Comparison of ENCODE assay signal across 9 mouse cellular contexts in genomic region chr2:52632880-52633279, GRCm38 (mm10). TPM values are rescaled to one million over a fixed set of nuclear protein-coding genes. Genes with fewer than 3 reads are reported as not detected.
DNase-seq lines count a peak whose midpoint lies in the region; ATAC-seq and TF ChIP-seq lines count a peak whose summit lies in the region.
"Had no signal": no experiment of that assay in that cellular context is flagged by ENCODE, and none has a peak within 500 bp of the region (broad histone marks: within the 10 kb centered on the region; RNA-seq: fewer than 3 reads in every experiment).

No protein-coding gene starts in this region.

- no peaks in the 10 kb centered on the region for H3K27me3 ChIP-seq in kidney, postnatal 0 days (ENCODE audit: insufficient read depth, low read length)
- H3K27me3 ChIP-seq in liver, embryonic 14.5 days (ENCODE audit: control insufficient read depth, insufficient read depth, low read length), result no peaks in the 10 kb centered on the region
- no peaks in the 10 kb centered on the region for H3K27me3 ChIP-seq in neural tube, embryonic 15.5 days (replicated peaks)

- no peak overlapping the region for H3K4me3 ChIP-seq in kidney, postnatal 0 days (replicated peaks; ENCODE audit: low read depth, low read length)
- H3K4me3 ChIP-seq in liver, embryonic 14.5 days (ENCODE audit: insufficient read depth in 1 of 2, low read depth in 2 of 2, low read length in 2 of 2), result no peak overlapping the region
- H3K4me3 ChIP-seq in neural tube, embryonic 15.5 days (replicated peaks), result no peak overlapping the region
- H3K4me3 ChIP-seq: erythroblast, embryonic 14.5 days had no signal

- H3K36me3 ChIP-seq in kidney, postnatal 0 days (ENCODE audit: insufficient read depth, low read length), result no peaks in the 10 kb centered on the region
- H3K36me3 ChIP-seq in liver, embryonic 14.5 days (replicated peaks; ENCODE audit: control insufficient read depth, insufficient read depth, low read depth), result no peaks in the 10 kb centered on the region
- no peaks in the 10 kb centered on the region for H3K36me3 ChIP-seq in neural tube, embryonic 15.5 days

- no peaks in the 10 kb centered on the region for H3K9me3 ChIP-seq in kidney, postnatal 0 days (replicated peaks; ENCODE audit: low read length)
- H3K9me3 ChIP-seq in liver, embryonic 14.5 days (ENCODE audit: control insufficient read depth, low read length), result no peaks in the 10 kb centered on the region
- H3K9me3 ChIP-seq in neural tube, embryonic 15.5 days (replicated peaks), result no peaks in the 10 kb centered on the region

- H3K27ac ChIP-seq in kidney, postnatal 0 days, result no peak overlapping the region
- H3K27ac ChIP-seq in liver, embryonic 14.5 days, result no peak overlapping the region
- no peak overlapping the region for H3K27ac ChIP-seq in neural tube, embryonic 15.5 days (replicated peaks)

- no peak overlapping the region for H3K4me2 ChIP-seq in kidney, postnatal 0 days (ENCODE audit: low read length)
- H3K4me2 ChIP-seq in liver, embryonic 14.5 days (ENCODE audit: low read depth), result no peak overlapping the region
- no peak overlapping the region for H3K4me2 ChIP-seq in neural tube, embryonic 15.5 days

- 15% methylated on average over 7 of the region's 7 CpGs for WGBS in kidney, postnatal 0 days
- 5% methylated on average over 7 of the region's 7 CpGs for WGBS in liver, embryonic 14.5 days (ENCODE audit: insufficient replicate concordance)
- WGBS in neural tube, embryonic 15.5 days, result 8% methylated on average over 7 of the region's 7 CpGs

- no peaks in the 10 kb centered on the region for H3K4me1 ChIP-seq in kidney, postnatal 0 days (replicated peaks; ENCODE audit: insufficient read depth, low read length)
- no peaks in the 10 kb centered on the region for H3K4me1 ChIP-seq in liver, embryonic 14.5 days (replicated peaks; ENCODE audit: control insufficient read depth in 2 of 2, insufficient read depth in 2 of 2, low read length in 1 of 2)
- peaks cover 7% of the 10 kb centered on the region; the same call in 1 of the 2 replicates for H3K4me1 ChIP-seq in neural tube, embryonic 15.5 days

- peak; percentile 74 for TF ChIP-seq CTCF in kidney, postnatal 0 days (IDR thresholded peaks at IDR 0.05; ENCODE audit: low read depth)
- peak; percentile 69 for TF ChIP-seq CTCF in liver, embryonic 14.5 days (IDR thresholded peaks at IDR 0.05; ENCODE audit: low read depth)

- H3K9ac ChIP-seq in kidney, postnatal 0 days (ENCODE audit: low read depth, low read length), result no peak overlapping the region
- H3K9ac ChIP-seq in liver, embryonic 14.5 days (replicated peaks), result no peak overlapping the region
- no peak overlapping the region for H3K9ac ChIP-seq in neural tube, embryonic 15.5 days (replicated peaks)

- TF ChIP-seq EP300 in liver, embryonic 14.5 days (IDR thresholded peaks at IDR 0.05; ENCODE audit: low read depth), result no peak

- ATAC-seq in kidney, postnatal 0 days (replicated peaks; ENCODE audit: low FRiP score, low read depth), result no peak
- no peak for ATAC-seq in liver, embryonic 14.5 days (ENCODE audit: insufficient read depth)
- ATAC-seq in neural tube, embryonic 15.5 days (ENCODE audit: low FRiP score), result peak; percentile 55; the same call in 1 of the 2 replicates

- DNase-seq in B cell, adult 2 months, result peak; percentile 54 to 63
- DNase-seq in adrenal gland, adult (ENCODE audit: inconsistent age in 2 of 2, low spot score in 1 of 2), result peak; percentile 61 to 83
- peak; percentile 45 for DNase-seq in embryo, embryonic 10 days (ENCODE audit: low spot score)
- DNase-seq in heart, adult 8-10 months (ENCODE audit: low spot score), result peak; percentile 50
- DNase-seq in kidney, postnatal 0 days (ENCODE audit: low spot score), result peak; percentile 63
- DNase-seq in liver, embryonic 14.5 days (ENCODE audit: low read depth in 3 of 3, low spot score in 3 of 3), result no peak
- peak; percentile 69 for DNase-seq in urinary bladder, postnatal 14 days (ENCODE audit: low spot score)

RNA-seq across cellular contexts. Expression of gene Cacnb4, which starts 43.8 kb away (rescaled TPM):
- under 1 TPM; 0.31 to 0.89 (median 0.65) TPM for total RNA-seq in heart, adult 8-10 months (2022)
- 1.4 and 2.0 TPM in 2 replicates for polyA plus RNA-seq in kidney, postnatal 0 days (2015; fragmentation: Nextera tagmentation; extraction: Ambion mirVana)
- 0.03 and 0.06 TPM in 2 replicates for polyA plus RNA-seq in liver, embryonic 14.5 days (2012; rRNA removed)
- polyA plus RNA-seq in liver, embryonic 14.5 days (2014; fragmentation: Nextera tagmentation; extraction: Ambion mirVana), result 0.19 and 0.21 TPM in 2 replicates
- polyA plus RNA-seq in neural tube, embryonic 15.5 days (2015; fragmentation: Nextera tagmentation; extraction: Ambion mirVana), result 13.1 and 14.7 TPM in 2 replicates
- polyA plus RNA-seq: erythroblast, embryonic 14.5 days had no signal

Comparison
In these comparisons a context has a peak if more than half of its experiments do, and no peak if none do; other contexts are left out.
1. DNase-seq: peak in B cell, adult 2 months (2 of 2), adrenal gland, adult (2 of 2), embryo, embryonic 10 days (single experiment), heart, adult 8-10 months (single experiment), kidney, postnatal 0 days (single experiment) and urinary bladder, postnatal 14 days (single experiment); none in liver, embryonic 14.5 days (0 of 3).